Mouse (Mus musculus): ENCODE data around the gene Dpm2. TPM values are rescaled to one million over a fixed set of nuclear protein-coding genes. Genes with fewer than 3 reads are reported as not detected.

Gene Dpm2
- polyA plus RNA-seq, 1 experiment from 2014 or later = 120 TPM

DNA sequence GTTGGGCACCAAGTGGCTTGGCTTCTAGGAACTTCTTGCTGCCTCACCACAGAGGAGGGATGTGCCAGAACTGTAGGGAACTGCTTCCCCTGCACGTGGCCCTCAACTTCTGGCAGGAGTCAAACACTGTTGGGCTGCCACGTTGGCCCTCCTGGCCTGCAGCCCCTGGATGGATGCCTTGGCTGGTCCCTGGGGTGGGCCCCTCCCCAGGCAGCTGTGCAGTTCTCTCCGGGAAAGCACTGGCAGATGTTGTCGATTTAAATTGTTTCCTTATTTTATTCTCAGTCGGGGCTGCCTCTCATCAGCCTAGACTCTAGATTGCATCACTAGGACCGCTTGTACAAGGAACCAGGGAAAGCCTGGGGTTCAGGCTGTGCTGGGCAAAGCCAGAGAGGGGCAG lies 20.9 kb upstream of the Dpm2 start:
- H3K4me1 ChIP-seq (replicated peaks; ENCODE audit: control insufficient read depth, insufficient read depth, low read length) = peaks cover 19% of the 10 kb centered on the region
- H3K9me3 ChIP-seq (ENCODE audit: control insufficient read depth) = no peaks in the 10 kb centered on the region
- no peak overlapping the region for H3K4me2 ChIP-seq (replicated peaks; ENCODE audit: low read depth)
- no peak for ATAC-seq
- peak overlapping the region; percentile 21; the same call in 1 of the 2 replicates for H3K27ac ChIP-seq (ENCODE audit: low read depth, low read length)
- no peak overlapping the region for H3K4me3 ChIP-seq (ENCODE audit: low read depth, low read length)
- 0 out of 2 replicates have a peak, but pooled peaks cover 12% of the 10 kb centered on the region for H3K36me3 ChIP-seq (ENCODE audit: control insufficient read depth, insufficient read depth)
- TF ChIP-seq CTCF (IDR thresholded peaks at IDR 0.05; ENCODE audit: low read depth) = no peak
- 34% methylated on average over 6 of the region's 6 CpGs for WGBS
- no peak overlapping the region for H3K9ac ChIP-seq (ENCODE audit: low read depth, low read length)
- H3K27me3 ChIP-seq (replicated peaks; ENCODE audit: control insufficient read depth, insufficient read depth, low read length) = no peaks in the 10 kb centered on the region

- peak; percentile 66 for ATAC-seq
- Histone ChIP-seq H3K4me2 (replicated peaks; ENCODE audit: low read depth) (no peak overlapping the region), H3K36me3 (ENCODE audit: control insufficient read depth, insufficient read depth) (0 out of 2 replicates have a peak, but pooled peaks cover 8% of the 10 kb centered on the region), H3K27me3 (replicated peaks; ENCODE audit: control insufficient read depth, insufficient read depth, low read length) (no peaks in the 10 kb centered on the region), H3K4me1 (replicated peaks; ENCODE audit: control insufficient read depth, insufficient read depth, low read length) (peaks cover 19% of the 10 kb centered on the region), H3K9ac (ENCODE audit: low read depth, low read length) (no peak overlapping the region), H3K4me3 (ENCODE audit: low read depth, low read length) (no peak overlapping the region), H3K27ac (ENCODE audit: low read depth, low read length) (peak overlapping the region; percentile 54), H3K9me3 (ENCODE audit: control insufficient read depth) (no peaks in the 10 kb centered on the region)
- TF ChIP-seq CTCF (IDR thresholded peaks at IDR 0.05; ENCODE audit: low read depth) = no peak
- 46% methylated on average over 5 of the region's 5 CpGs for WGBS
Observed at GRCm38 (mm10) chr2:32551236-32551635, 19.4 kb upstream of the Dpm2 start.

DNA sequence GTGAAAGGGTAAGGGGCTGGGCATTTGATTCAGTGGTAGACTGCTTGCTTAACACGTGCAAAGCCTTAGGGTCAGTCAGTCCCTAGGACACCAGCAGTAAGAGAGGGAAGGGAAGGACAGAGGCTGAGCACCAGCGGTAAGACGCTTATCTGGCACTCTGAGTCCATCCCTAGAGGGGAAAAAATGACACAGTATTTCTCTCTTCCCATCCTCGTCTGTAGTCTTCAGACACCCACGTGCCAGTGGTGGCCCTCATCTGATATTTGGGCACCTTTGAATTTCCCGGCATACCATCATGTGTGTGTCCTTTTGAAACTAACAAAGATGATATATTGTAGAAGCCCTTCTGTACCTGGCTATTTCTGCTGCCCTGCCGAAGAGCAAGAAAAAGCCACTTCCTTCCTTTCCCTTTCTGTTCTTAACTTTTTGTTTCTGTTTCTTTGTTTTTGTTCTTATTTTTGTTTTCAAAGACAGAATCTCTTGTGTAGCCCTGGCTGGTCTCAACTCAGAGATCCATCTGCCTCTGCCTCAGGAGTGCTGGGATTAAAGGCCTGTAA lies 17.0 kb upstream of the Dpm2 start:
- H3K27ac ChIP-seq (ENCODE audit: low read depth, low read length) = no peak overlapping the region
- TF ChIP-seq CTCF (IDR thresholded peaks at IDR 0.05; ENCODE audit: low read depth) = no peak
- peaks cover 14% of the 10 kb centered on the region for H3K4me1 ChIP-seq (replicated peaks; ENCODE audit: control insufficient read depth, insufficient read depth, low read length)
- 83% methylated on average over 7 of the region's 7 CpGs for WGBS
- H3K9me3 ChIP-seq (ENCODE audit: control insufficient read depth) = no peaks in the 10 kb centered on the region
- no peak overlapping the region for H3K9ac ChIP-seq (ENCODE audit: low read depth, low read length)
- H3K4me3 ChIP-seq (ENCODE audit: low read depth, low read length) = no peak overlapping the region
- H3K36me3 ChIP-seq (ENCODE audit: control insufficient read depth, insufficient read depth) = peaks cover 6% of the 10 kb centered on the region; the same call in 1 of the 2 replicates
- H3K4me2 ChIP-seq (replicated peaks; ENCODE audit: low read depth) = no peak overlapping the region
- H3K27me3 ChIP-seq (replicated peaks; ENCODE audit: control insufficient read depth, insufficient read depth, low read length) = no peaks in the 10 kb centered on the region
- no peak for ATAC-seq

DNA sequence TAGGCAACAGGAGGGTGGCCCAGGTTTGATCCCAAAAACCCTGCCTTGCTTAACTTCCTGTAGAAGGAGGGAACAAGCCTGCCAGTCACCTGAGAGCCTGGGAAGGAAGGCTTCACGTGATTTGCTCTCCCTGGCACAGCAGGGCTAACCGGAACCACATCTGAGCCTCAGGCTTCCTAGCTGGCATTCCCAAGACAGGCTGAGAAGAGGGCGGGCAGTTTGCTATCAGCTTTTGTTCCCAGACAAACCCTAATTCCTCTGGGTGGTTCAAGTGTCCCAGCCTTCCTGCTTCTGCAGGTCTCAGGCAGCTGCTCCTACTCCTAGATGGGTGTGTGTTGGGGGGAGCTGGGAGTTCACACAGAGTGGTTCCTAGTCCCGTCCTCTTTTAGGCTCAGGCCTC lies 15.2 kb upstream of the Dpm2 start:
- no peak for TF ChIP-seq CTCF (IDR thresholded peaks at IDR 0.05; ENCODE audit: low read depth)
- H3K4me2 ChIP-seq (replicated peaks; ENCODE audit: low read depth) = no peak overlapping the region
- H3K27ac ChIP-seq (ENCODE audit: low read depth, low read length) = peak overlapping the region; percentile 35; the same call in 1 of the 2 replicates
- no peak for ATAC-seq
- H3K4me3 ChIP-seq (ENCODE audit: low read depth, low read length) = no peak overlapping the region
- no peaks in the 10 kb centered on the region for H3K27me3 ChIP-seq (replicated peaks; ENCODE audit: control insufficient read depth, insufficient read depth, low read length)
- peaks cover 7% of the 10 kb centered on the region for H3K4me1 ChIP-seq (replicated peaks; ENCODE audit: control insufficient read depth, insufficient read depth, low read length)
- peaks cover 21% of the 10 kb centered on the region for H3K36me3 ChIP-seq (ENCODE audit: control insufficient read depth, insufficient read depth)
- no peak overlapping the region for H3K9ac ChIP-seq (ENCODE audit: low read depth, low read length)
- H3K9me3 ChIP-seq (ENCODE audit: control insufficient read depth) = no peaks in the 10 kb centered on the region
- 40% methylated on average over 4 of the region's 4 CpGs for WGBS

DNA sequence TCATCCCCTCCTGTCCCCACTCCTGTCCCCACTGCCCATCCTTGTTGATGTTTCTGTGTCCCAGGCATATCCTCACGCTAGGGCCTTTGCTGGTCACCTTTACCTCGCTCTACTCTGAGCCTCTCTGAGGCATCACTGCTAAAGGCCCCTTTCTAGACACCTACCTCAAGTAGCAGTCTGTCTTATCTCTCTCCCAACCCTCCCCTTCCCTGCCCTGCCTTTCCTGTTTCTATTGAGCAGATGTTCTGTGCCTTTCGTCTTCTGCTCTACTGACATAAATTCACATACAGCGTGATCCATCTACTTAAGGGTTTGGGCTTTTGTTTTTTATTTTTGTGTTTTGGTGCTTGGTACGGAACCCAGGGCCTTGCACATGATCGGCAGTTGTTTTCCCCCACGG lies 14.6 kb upstream of the Dpm2 start:
- WGBS = 77% methylated on average over 7 of the region's 7 CpGs
- H3K9ac ChIP-seq (ENCODE audit: low read depth, low read length) = no peak overlapping the region

GRCm38 (mm10) chr2:32559570-32559969 lies 11.1 kb upstream of the Dpm2 start:
- H3K4me3 ChIP-seq (ENCODE audit: low read depth, low read length) = no peak overlapping the region
- TF ChIP-seq CTCF (IDR thresholded peaks at IDR 0.05; ENCODE audit: low read depth) = no peak
- no peak overlapping the region for H3K9ac ChIP-seq (ENCODE audit: low read depth, low read length)
- no peak overlapping the region for H3K27ac ChIP-seq (ENCODE audit: low read depth, low read length)
- no peaks in the 10 kb centered on the region for H3K27me3 ChIP-seq (replicated peaks; ENCODE audit: control insufficient read depth, insufficient read depth, low read length)
- no peaks in the 10 kb centered on the region for H3K4me1 ChIP-seq (replicated peaks; ENCODE audit: control insufficient read depth, insufficient read depth, low read length)
- no peak overlapping the region for H3K4me2 ChIP-seq (replicated peaks; ENCODE audit: low read depth)
- H3K36me3 ChIP-seq (ENCODE audit: control insufficient read depth, insufficient read depth) = peaks cover 51% of the 10 kb centered on the region
- ATAC-seq = no peak
- 65% methylated on average over 5 of the region's 5 CpGs for WGBS
- no peaks in the 10 kb centered on the region for H3K9me3 ChIP-seq (ENCODE audit: control insufficient read depth)

More for the DNA sequence above, 14.6 kb upstream of the Dpm2 start:
- H3K36me3 ChIP-seq (ENCODE audit: control insufficient read depth, insufficient read depth) = peaks cover 26% of the 10 kb centered on the region
- TF ChIP-seq CTCF (IDR thresholded peaks at IDR 0.05; ENCODE audit: low read depth) = no peak
- H3K27me3 ChIP-seq (replicated peaks; ENCODE audit: control insufficient read depth, insufficient read depth, low read length) = no peaks in the 10 kb centered on the region
- no peak overlapping the region for H3K4me2 ChIP-seq (replicated peaks; ENCODE audit: low read depth)
- no peak for ATAC-seq
- no peak overlapping the region for H3K27ac ChIP-seq (ENCODE audit: low read depth, low read length)
- no peak overlapping the region for H3K4me3 ChIP-seq (ENCODE audit: low read depth, low read length)
- peaks cover 2% of the 10 kb centered on the region; the same call in 1 of the 2 replicates for H3K4me1 ChIP-seq (replicated peaks; ENCODE audit: control insufficient read depth, insufficient read depth, low read length)
- no peaks in the 10 kb centered on the region for H3K9me3 ChIP-seq (ENCODE audit: control insufficient read depth)

All from intestine, postnatal 0 days (tissue).